Mouse (Mus musculus) heart, adult 2 months (tissue): ENCODE measurements at regions not wholly inside any gene's neighbourhood (a gene's known extent, or its start where the extent isn't known, plus 50 kb on each side); places are given as distances from the start of the nearest gene placed in this dataset.

Source experiments
- DNase-seq, 2 experiments: peaks; one replicate each; pipeline ENCODE4 v3.0.0; 2021
- H3K27ac ChIP-seq: fragments of 200-600 bp; 2 replicates; pipeline ENCODE4 v1.8.1; 2022
- H3K27me3 ChIP-seq: fragments of 200-500 bp; 2 replicates; pipeline ENCODE4 v1.6.1; 2012; ENCODE audit warnings: mild to moderate bottlenecking, low read length, inconsistent platforms, mixed read lengths; ENCODE audit not compliant: control insufficient read depth, insufficient read depth
- H3K36me3 ChIP-seq: fragments of 200-500 bp; 2 replicates; pipeline ENCODE4 v1.6.1; 2012; ENCODE audit warnings: low read length, inconsistent platforms; ENCODE audit not compliant: control insufficient read depth, insufficient read depth
- H3K4me1 ChIP-seq: fragments of 200-500 bp; 2 replicates; pipeline ENCODE4 v1.6.1; 2011; ENCODE audit warnings: low read length; ENCODE audit not compliant: control insufficient read depth, insufficient read depth
- H3K4me3 ChIP-seq: fragments of 200-600 bp; 2 replicates; pipeline ENCODE4 v1.8.1; 2022
- H3K79me2 ChIP-seq: fragments of 200-500 bp; replicated peaks from 2 replicates; pipeline ENCODE4 v1.6.1; 2012; ENCODE audit warnings: mild to moderate bottlenecking, inconsistent platforms, low read length, moderate library complexity, mixed read lengths; ENCODE audit not compliant: control insufficient read depth, insufficient read depth
- H3K9ac ChIP-seq: fragments of 200-500 bp; 2 replicates; pipeline ENCODE4 v1.6.1; 2012; ENCODE audit warnings: low read depth, mild to moderate bottlenecking, control low read depth, inconsistent platforms, low read length, mixed read lengths
- CTCF ChIP-seq: fragments of 200-600 bp; IDR thresholded peaks from 2 replicates; pipeline ENCODE4 v1.8.1; 2022; ENCODE audit warnings: antibody characterized with exemption, mild to moderate bottlenecking, moderate library complexity
- EP300 ChIP-seq: fragments of 200-500 bp; IDR thresholded peaks from 2 replicates; pipeline ENCODE4 v1.6.1; 2011; ENCODE audit warnings: low read depth, low read length, control low read depth; ENCODE audit not compliant: insufficient read depth
- POLR2A ChIP-seq: fragments of 200-500 bp; IDR thresholded peaks from 2 replicates; pipeline ENCODE4 v1.6.1; 2011; ENCODE audit warnings: mild to moderate bottlenecking, low read depth, low read length, control low read depth; ENCODE audit not compliant: insufficient read depth
- WGBS: fragments of 180-500 bp; shearing (Covaris S2); methylation state at CpG from one replicate; pipeline ENCODE4 v1.1.7; 2018; 5-methylcytosine and 5-hydroxymethylcytosine counted together
- intact Hi-C: fragments of 180-260 bp; cut with DNase I; formaldehyde crosslinking; loops from one replicate; pipeline ENCODE4 v1.15.1; 2025

GRCm38 (mm10) chr9:122569511-122570455 is 177.4 kb upstream of the Topaz1 start:
- Histone ChIP-seq H3K9ac (no peak overlapping the region), H3K36me3 (no peaks in the 10 kb centered on the region), H3K79me2 (no peaks in the 10 kb centered on the region), H3K4me3 (no peak overlapping the region), H3K4me1 (no peaks in the 10 kb centered on the region), H3K27me3 (peaks cover 34% of the 10 kb centered on the region), H3K27ac (no peak overlapping the region)
- no peak for DNase-seq
- TF ChIP-seq CTCF (no peak), EP300 (no peak), POLR2A (no peak)
- 2% methylated on average over 48 of the region's 48 CpGs for WGBS
- intact Hi-C loops = no loop called here

GRCm38 (mm10) chr9:122571001-122571400 is 176.1 kb upstream of the Topaz1 start:
- WGBS = 7% methylated on average over 10 of the region's 10 CpGs
- intact Hi-C loops = no loop called here
- no peak for DNase-seq
- TF ChIP-seq EP300 = no peak
- TF ChIP-seq POLR2A = no peak
- no peak for TF ChIP-seq CTCF
- H3K9ac ChIP-seq = no peak overlapping the region
- peaks cover 34% of the 10 kb centered on the region for H3K27me3 ChIP-seq
- H3K4me1 ChIP-seq = no peaks in the 10 kb centered on the region
- no peak overlapping the region for H3K4me3 ChIP-seq
- H3K79me2 ChIP-seq = no peaks in the 10 kb centered on the region
- H3K36me3 ChIP-seq = no peaks in the 10 kb centered on the region
- H3K27ac ChIP-seq = no peak overlapping the region

- WGBS = 2% methylated on average over 37 of the region's 37 CpGs
- H3K79me2 ChIP-seq = no peaks in the 10 kb centered on the region
- no peaks in the 10 kb centered on the region for H3K4me1 ChIP-seq
- no peak for TF ChIP-seq CTCF
- no peak for TF ChIP-seq EP300
- no peak for TF ChIP-seq POLR2A
- H3K27me3 ChIP-seq = peaks cover 34% of the 10 kb centered on the region
- H3K9ac ChIP-seq = no peak overlapping the region
- no peak for DNase-seq
- no peak overlapping the region for H3K4me3 ChIP-seq
- intact Hi-C loops = no loop called here
- no peak overlapping the region for H3K27ac ChIP-seq
- no peaks in the 10 kb centered on the region for H3K36me3 ChIP-seq
These were observed 175.6 kb upstream of the Topaz1 start for GRCm38 (mm10) chr9:122571402-122572059.

GRCm38 (mm10) chr9:122572060-122572835 is 174.9 kb upstream of the Topaz1 start:
- intact Hi-C loops = no loop called here
- Histone ChIP-seq H3K36me3 (no peaks in the 10 kb centered on the region), H3K79me2 (no peaks in the 10 kb centered on the region), H3K27me3 (peaks cover 34% of the 10 kb centered on the region), H3K4me1 (no peaks in the 10 kb centered on the region), H3K9ac (no peak overlapping the region), H3K27ac (no peak overlapping the region), H3K4me3 (peak overlapping the region; percentile 43)
- TF ChIP-seq CTCF (no peak), EP300 (no peak), POLR2A (no peak)
- 1% methylated on average over 67 of the region's 68 CpGs for WGBS
- peak; percentile 23 to 32 for DNase-seq

- WGBS = 3% methylated on average over 13 of the region's 13 CpGs
- no peak overlapping the region for H3K9ac ChIP-seq
- H3K27me3 ChIP-seq = peaks cover 34% of the 10 kb centered on the region
These were observed 174.3 kb upstream of the Topaz1 start for GRCm38 (mm10) chr9:122572836-122573267.

More at GRCm38 (mm10) chr9:122572836-122573267, 174.3 kb upstream of the Topaz1 start:
- Histone ChIP-seq H3K36me3 (no peaks in the 10 kb centered on the region), H3K4me3 (no peak overlapping the region; the same call in 1 of the 2 replicates), H3K79me2 (no peaks in the 10 kb centered on the region), H3K4me1 (no peaks in the 10 kb centered on the region), H3K27ac (no peak overlapping the region)
- TF ChIP-seq CTCF (no peak), POLR2A (no peak), EP300 (no peak)
- intact Hi-C loops = no loop called here
- DNase-seq = no peak
